Mouse (Mus musculus) kidney, embryonic 14.5 days (tissue): ENCODE measurements around the gene Mdga2. TPM values are rescaled to one million over a fixed set of nuclear protein-coding genes. Genes with fewer than 3 reads are reported as not detected.

ENCODE experiments used
- ATAC-seq: fragments of 200-750 bp; cut with Nextera tagmentation; 2 replicates; pipeline ENCODE4 v1.8.0; 2017; ENCODE audit warnings: moderate number of reproducible peaks, mild to moderate bottlenecking, moderate TSS enrichment, moderate library complexity; ENCODE audit not compliant: low FRiP score, low TSS enrichment
- H3K27ac ChIP-seq: fragments of 300-500 bp; sonication (generic); 2 replicates; pipeline ENCODE4 v1.5.1; 2014; ENCODE audit warnings: low read depth, mild to moderate bottlenecking, low read length, moderate library complexity, mixed read lengths
- H3K27me3 ChIP-seq: fragments of 300-500 bp; sonication (generic); 2 replicates; pipeline ENCODE4 v1.6.1; 2014; ENCODE audit warnings: mild to moderate bottlenecking, low read length; ENCODE audit not compliant: control insufficient read depth, insufficient read depth
- H3K36me3 ChIP-seq: fragments of 300-500 bp; sonication (generic); 2 replicates; pipeline ENCODE4 v1.6.1; 2014; ENCODE audit warnings: low read length, mixed read lengths; ENCODE audit not compliant: control insufficient read depth, insufficient read depth
- H3K4me1 ChIP-seq: fragments of 300-500 bp; sonication (generic); 2 replicates; pipeline ENCODE4 v1.6.1; 2014; ENCODE audit warnings: low read length, mixed read lengths; ENCODE audit not compliant: control insufficient read depth, insufficient read depth
- H3K4me2 ChIP-seq: fragments of 300-500 bp; sonication (generic); replicated peaks from 2 replicates; pipeline ENCODE4 v1.6.1; 2014; ENCODE audit warnings: low read depth, mild to moderate bottlenecking, low read length
- H3K4me3 ChIP-seq: fragments of 300-500 bp; sonication (generic); 2 replicates; pipeline ENCODE4 v1.5.1; 2014; ENCODE audit warnings: mild to moderate bottlenecking, low read length
- H3K9ac ChIP-seq: fragments of 300-500 bp; sonication (generic); 2 replicates; pipeline ENCODE4 v1.6.1; 2014; ENCODE audit warnings: low read depth, mild to moderate bottlenecking, low read length, moderate library complexity
- H3K9me3 ChIP-seq: fragments of 300-500 bp; sonication (generic); 2 replicates; pipeline ENCODE4 v1.6.1; 2016; ENCODE audit warnings: low read length; ENCODE audit not compliant: control insufficient read depth
- WGBS: fragments of 180-500 bp; shearing (Covaris S2); extraction: QIAGEN DNeasy Blood & Tissue Kit; methylation state at CpG from one replicate; pipeline ENCODE4 v1.1.7; 2014; 5-methylcytosine and 5-hydroxymethylcytosine counted together
- polyA plus RNA-seq: library from polyadenylated mRNA; unstranded; fragments of >200 nt; fragmentation: Nextera tagmentation; extraction: Ambion mirVana; gene quantifications from 2 replicates; pipeline ENCODE4 v1.2.1, GENCODE M21; 2014

Mdga2 gene
- polyA plus RNA-seq, 1 experiment from 2014 or later: 2.0 TPM

GRCm38 (mm10) chr12:67178155-67178554 lies 44.2 kb downstream of the Mdga2 start:
- Histone ChIP-seq H3K9ac (no peak overlapping the region), H3K4me1 (no peaks in the 10 kb centered on the region), H3K4me2 (no peak overlapping the region), H3K36me3 (no peaks in the 10 kb centered on the region), H3K9me3 (no peaks in the 10 kb centered on the region), H3K4me3 (no peak overlapping the region), H3K27me3 (no peaks in the 10 kb centered on the region), H3K27ac (no peak overlapping the region)
- 100% methylated on average over 1 of the region's 1 CpGs for WGBS
- ATAC-seq: no peak

- Histone ChIP-seq H3K27me3 (no peaks in the 10 kb centered on the region), H3K36me3 (no peaks in the 10 kb centered on the region), H3K27ac (no peak overlapping the region), H3K9ac (no peak overlapping the region), H3K4me2 (no peak overlapping the region), H3K4me1 (no peaks in the 10 kb centered on the region), H3K9me3 (no peaks in the 10 kb centered on the region), H3K4me3 (no peak overlapping the region)
- ATAC-seq: no peak
- WGBS: 87% methylated on average over 8 of the region's 8 CpGs
These were observed 65.6 kb downstream of the Mdga2 start for GRCm38 (mm10) chr12:67156569-67157237.

- Histone ChIP-seq H3K27me3 (no peaks in the 10 kb centered on the region), H3K4me2 (no peak overlapping the region), H3K4me3 (no peak overlapping the region), H3K4me1 (no peaks in the 10 kb centered on the region), H3K9ac (no peak overlapping the region), H3K27ac (no peak overlapping the region), H3K9me3 (no peaks in the 10 kb centered on the region), H3K36me3 (no peaks in the 10 kb centered on the region)
- 71% methylated on average over 3 of the region's 3 CpGs for WGBS
- no peak for ATAC-seq
These were observed 69.3 kb downstream of the Mdga2 start for GRCm38 (mm10) chr12:67153077-67153476.

- H3K27me3 ChIP-seq: no peaks in the 10 kb centered on the region
- H3K36me3 ChIP-seq: no peaks in the 10 kb centered on the region
- no peak overlapping the region for H3K4me3 ChIP-seq
- ATAC-seq: no peak
- no peak overlapping the region for H3K4me2 ChIP-seq
- no peak overlapping the region for H3K27ac ChIP-seq
- H3K4me1 ChIP-seq: no peaks in the 10 kb centered on the region
- 92% methylated on average over 3 of the region's 3 CpGs for WGBS
- H3K9ac ChIP-seq: no peak overlapping the region
- no peaks in the 10 kb centered on the region for H3K9me3 ChIP-seq
These were observed 80.7 kb downstream of the Mdga2 start for GRCm38 (mm10) chr12:67141605-67142004.

- Histone ChIP-seq H3K9ac (no peak overlapping the region), H3K27me3 (no peaks in the 10 kb centered on the region), H3K9me3 (no peaks in the 10 kb centered on the region), H3K36me3 (no peaks in the 10 kb centered on the region), H3K4me2 (no peak overlapping the region), H3K27ac (no peak overlapping the region), H3K4me3 (no peak overlapping the region), H3K4me1 (no peaks in the 10 kb centered on the region)
- no peak for ATAC-seq
- WGBS: 91% methylated on average over 3 of the region's 3 CpGs
These were observed 82.2 kb downstream of the Mdga2 start for GRCm38 (mm10) chr12:67140131-67140530.

GRCm38 (mm10) chr12:67127457-67127856 lies 94.9 kb downstream of the Mdga2 start:
- Histone ChIP-seq H3K36me3 (no peaks in the 10 kb centered on the region), H3K4me1 (no peaks in the 10 kb centered on the region), H3K9ac (no peak overlapping the region), H3K27ac (no peak overlapping the region), H3K27me3 (no peaks in the 10 kb centered on the region), H3K9me3 (no peaks in the 10 kb centered on the region), H3K4me3 (no peak overlapping the region), H3K4me2 (no peak overlapping the region)
- 92% methylated on average over 2 of the region's 2 CpGs for WGBS
- no peak for ATAC-seq

- Histone ChIP-seq H3K27me3 (no peaks in the 10 kb centered on the region), H3K27ac (no peak overlapping the region), H3K4me2 (no peak overlapping the region; the same call in 1 of the 2 replicates), H3K36me3 (no peaks in the 10 kb centered on the region), H3K4me1 (no peaks in the 10 kb centered on the region), H3K9ac (no peak overlapping the region), H3K9me3 (no peaks in the 10 kb centered on the region), H3K4me3 (no peak overlapping the region; the same call in 1 of the 2 replicates)
- WGBS: 26% methylated on average over 3 of the region's 3 CpGs
- ATAC-seq: peak; percentile 24; the same call in 1 of the 2 replicates
These were observed 98.5 kb downstream of the Mdga2 start for GRCm38 (mm10) chr12:67123874-67124273.

GRCm38 (mm10) chr12:67118652-67119515 lies 103.5 kb downstream of the Mdga2 start:
- Histone ChIP-seq H3K27ac (no peak overlapping the region), H3K4me1 (no peaks in the 10 kb centered on the region), H3K9ac (no peak overlapping the region), H3K4me3 (no peak overlapping the region), H3K36me3 (no peaks in the 10 kb centered on the region), H3K9me3 (no peaks in the 10 kb centered on the region), H3K27me3 (no peaks in the 10 kb centered on the region), H3K4me2 (no peak overlapping the region)
- no peak for ATAC-seq
- 86% methylated on average over 6 of the region's 6 CpGs for WGBS

GRCm38 (mm10) chr12:67104171-67104570 lies 118.2 kb downstream of the Mdga2 start:
- Histone ChIP-seq H3K27me3 (no peaks in the 10 kb centered on the region), H3K9ac (no peak overlapping the region), H3K4me1 (no peaks in the 10 kb centered on the region), H3K4me2 (no peak overlapping the region), H3K4me3 (no peak overlapping the region), H3K9me3 (no peaks in the 10 kb centered on the region), H3K27ac (no peak overlapping the region), H3K36me3 (no peaks in the 10 kb centered on the region)
- ATAC-seq: no peak
- 83% methylated on average over 3 of the region's 3 CpGs for WGBS
